Mouse (Mus musculus): Measurements from ENCODE around the gene Oaz2.
"Not testable (repeated sequence)": the region's sequence is repeated elsewhere in the genome, so short reads cannot be mapped to it uniquely, and the experiment has no call there.

Oaz2 gene

GRCm38 (mm10) chr9:65667701-65668100 is at the start of gene Oaz2:
Oaz2 (plus strand) TSS chr9:65668001.
- DNase-seq = no peak

- no peak for DNase-seq
These were observed 48.5 kb upstream of the Oaz2 start for GRCm38 (mm10) chr9:65619311-65619710.

- DNase-seq = no peak
These were observed 46.6 kb upstream of the Oaz2 start for GRCm38 (mm10) chr9:65621196-65621595.

GRCm38 (mm10) chr9:65621666-65622065 is 46.1 kb upstream of the Oaz2 start:
- no peak for DNase-seq

GRCm38 (mm10) chr9:65622826-65623225 is 45.0 kb upstream of the Oaz2 start:
- DNase-seq = no peak

GRCm38 (mm10) chr9:65624266-65624665 is 43.5 kb upstream of the Oaz2 start:
- no peak for DNase-seq

- peak; percentile 29 to 44 for DNase-seq
These were observed 38.6 kb upstream of the Oaz2 start, which contains the start of gene Rbpms2 for GRCm38 (mm10) chr9:65629025-65629766. Rbpms2 (plus strand) TSS chr9:65629648.

- DNase-seq = peak; percentile 40 to 56
These were observed 37.8 kb upstream of the Oaz2 start for GRCm38 (mm10) chr9:65629767-65630630.

- DNase-seq = peak; percentile 14 to 31
These were observed 37.0 kb upstream of the Oaz2 start for GRCm38 (mm10) chr9:65630631-65631353.

- no peak for DNase-seq
These were observed 36.3 kb upstream of the Oaz2 start for GRCm38 (mm10) chr9:65631354-65632021.

- no peak for DNase-seq
These were observed 32.0 kb upstream of the Oaz2 start for GRCm38 (mm10) chr9:65635766-65636165.

- no peak for DNase-seq
These were observed 30.9 kb upstream of the Oaz2 start for GRCm38 (mm10) chr9:65636926-65637325.

- no peak for DNase-seq
These were observed 28.7 kb upstream of the Oaz2 start for GRCm38 (mm10) chr9:65639065-65639464.

GRCm38 (mm10) chr9:65640838-65641410 is 26.9 kb upstream of the Oaz2 start:
- DNase-seq = no peak

- DNase-seq = no peak
These were observed 26.3 kb upstream of the Oaz2 start for GRCm38 (mm10) chr9:65641446-65642052.

GRCm38 (mm10) chr9:65642546-65642945 is 25.3 kb upstream of the Oaz2 start:
- no peak for DNase-seq

- DNase-seq = no peak
These were observed 22.8 kb upstream of the Oaz2 start for GRCm38 (mm10) chr9:65644960-65645359.

GRCm38 (mm10) chr9:65645984-65646383 is 21.8 kb upstream of the Oaz2 start:
- DNase-seq = no peak

- no peak for DNase-seq
These were observed 21.0 kb upstream of the Oaz2 start for GRCm38 (mm10) chr9:65646782-65647181.

- DNase-seq = no peak
These were observed 19.1 kb upstream of the Oaz2 start for GRCm38 (mm10) chr9:65648730-65649129.

- peak; percentile 15 to 46 for DNase-seq
These were observed 17.8 kb upstream of the Oaz2 start for GRCm38 (mm10) chr9:65649997-65650396.

GRCm38 (mm10) chr9:65651957-65652356 is 15.8 kb upstream of the Oaz2 start:
- DNase-seq = not testable (repeated sequence)
